In the genomic region with DNA sequence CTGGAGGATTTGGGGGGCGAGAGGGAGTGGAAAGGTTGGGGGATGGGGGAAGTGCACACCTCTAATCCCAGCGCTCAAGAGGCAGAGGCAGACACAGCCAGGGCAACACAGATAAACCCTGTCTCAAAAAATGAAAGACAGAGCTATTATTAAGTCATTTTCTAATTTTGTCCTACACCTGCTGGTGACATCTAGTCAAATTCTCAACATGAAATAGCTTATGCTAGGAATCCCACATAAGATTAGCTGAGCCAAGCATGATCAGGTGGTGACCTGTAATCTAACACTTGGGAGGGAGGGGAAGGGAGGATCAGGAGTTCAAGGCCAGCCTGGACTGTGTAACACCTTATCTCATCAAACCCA, we compare ENCODE assay signal across 8 mouse cellular contexts. TPM values are rescaled to one million over a fixed set of nuclear protein-coding genes. Genes with fewer than 3 reads are reported as not detected.
DNase-seq lines count a peak whose midpoint lies in the region; ATAC-seq and TF ChIP-seq lines count a peak whose summit lies in the region.

No protein-coding gene starts in this region.

- no peak for TF ChIP-seq CTCF in lung, embryonic 14.5 days (IDR thresholded peaks at IDR 0.05; ENCODE audit: low read depth)
- TF ChIP-seq CTCF in heart, postnatal 0 days (IDR thresholded peaks at IDR 0.05; ENCODE audit: low read depth): no peak

- peak overlapping the region; percentile 54 for H3K4me2 ChIP-seq in lung, embryonic 14.5 days
- peak overlapping the region; percentile 51 for H3K4me2 ChIP-seq in heart, postnatal 0 days (ENCODE audit: low read depth, low read length)

- no peak for TF ChIP-seq EP300 in heart, postnatal 0 days (IDR thresholded peaks at IDR 0.05; ENCODE audit: low read depth)

- H3K27ac ChIP-seq in lung, embryonic 14.5 days (ENCODE audit: low read depth): peak overlapping the region; percentile 96
- peak overlapping the region; percentile 97 for H3K27ac ChIP-seq in heart, postnatal 0 days (ENCODE audit: low read depth)

- peaks cover 24% of the 10 kb centered on the region for H3K36me3 ChIP-seq in lung, embryonic 14.5 days (ENCODE audit: insufficient read depth)
- peaks cover 25% of the 10 kb centered on the region for H3K36me3 ChIP-seq in heart, postnatal 0 days (replicated peaks; ENCODE audit: control insufficient read depth, insufficient read depth, low read length)

- H3K27me3 ChIP-seq in lung, embryonic 14.5 days (ENCODE audit: insufficient read depth, low read length): no peaks in the 10 kb centered on the region
- no peaks in the 10 kb centered on the region for H3K27me3 ChIP-seq in heart, postnatal 0 days (ENCODE audit: control insufficient read depth, insufficient read depth, low read length)

- 0 out of 2 replicates have a peak, but pooled peaks have one; percentile 3 for ATAC-seq in lung, embryonic 14.5 days (ENCODE audit: insufficient read depth)
- peak; percentile 45 for ATAC-seq in heart, postnatal 0 days (ENCODE audit: insufficient read depth, low read depth)
- peak; percentile 37 for ATAC-seq in megakaryocyte-erythroid progenitor cell, adult 5-6 weeks (replicated peaks; ENCODE audit: low FRiP score, low TSS enrichment, poor library complexity, severe bottlenecking)
- no peak for ATAC-seq in erythroid progenitor cell, adult 5-6 weeks (replicated peaks; ENCODE audit: low FRiP score, poor library complexity, severe bottlenecking)

- H3K4me3 ChIP-seq in lung, embryonic 14.5 days (ENCODE audit: low read depth, low read length): peak overlapping the region; percentile 99
- peak overlapping the region; percentile 99; the same call in 1 of the 2 replicates for H3K4me3 ChIP-seq in heart, postnatal 0 days (ENCODE audit: low read depth, low read length)

- DNase-seq in lung, embryonic 14.5 days: no peak
- no peak for DNase-seq in lung, postnatal 36 days
- DNase-seq in c-Kit-negative CD71-positive TER-119-positive erythroid progenitor cells, embryonic 14.5 days (ENCODE audit: low read depth, low spot score): peak; percentile 29
- DNase-seq in heart, postnatal 0 days (ENCODE audit: low spot score): peak; percentile 80
- no peak for DNase-seq in left cerebral cortex, postnatal 4 days
- DNase-seq in adrenal gland, postnatal 10 days: no peak

- H3K9me3 ChIP-seq in lung, embryonic 14.5 days (ENCODE audit: low read depth, low read length): no peaks in the 10 kb centered on the region
- H3K9me3 ChIP-seq in heart, postnatal 0 days (replicated peaks; ENCODE audit: control insufficient read depth, low read length): no peaks in the 10 kb centered on the region

- peaks cover 3% of the 10 kb centered on the region for H3K4me1 ChIP-seq in lung, embryonic 14.5 days (ENCODE audit: insufficient read depth)
- H3K4me1 ChIP-seq in heart, postnatal 0 days (ENCODE audit: control insufficient read depth, insufficient read depth): peaks cover 8% of the 10 kb centered on the region

- WGBS in lung, embryonic 14.5 days: 38% methylated on average over 2 of the region's 2 CpGs
- 18% methylated on average over 2 of the region's 2 CpGs for WGBS in heart, postnatal 0 days

- intact Hi-C loops in left cerebral cortex, postnatal 4 days (cut with DNase I): no loop called here

- H3K9ac ChIP-seq in lung, embryonic 14.5 days: peak overlapping the region; percentile 41; the same call in 1 of the 2 replicates
- H3K9ac ChIP-seq in heart, postnatal 0 days (replicated peaks; ENCODE audit: low read depth, low read length): no peak overlapping the region

RNA-seq across cellular contexts. Expression of gene Ccar1, which starts 1.0 kb away (rescaled TPM):
- 145 and 150 TPM in 2 replicates for polyA plus RNA-seq in lung, embryonic 14.5 days (2014; fragmentation: Nextera tagmentation; extraction: Ambion mirVana)
- 59.2 and 96.8 TPM in 2 replicates for total RNA-seq in heart, postnatal 0 days (2014; rRNA removed; ENCODE audit: low replicate concordance)
- 56.9 and 59.0 TPM in 2 replicates for polyA plus RNA-seq in heart, postnatal 0 days (2015; fragmentation: Nextera tagmentation; extraction: Ambion mirVana)
- total RNA-seq in megakaryocyte-erythroid progenitor cell, adult 5-6 weeks (2014; fragmentation: Nextera tagmentation): 139 and 161 TPM in 2 replicates
- 144 and 200 TPM in 2 replicates for total RNA-seq in megakaryocyte-erythroid progenitor cell, adult 5-6 weeks (2017)
- 110 and 114 TPM in 2 replicates for total RNA-seq in erythroid progenitor cell, adult 5-6 weeks (2015; ENCODE audit: low replicate concordance)
- total RNA-seq in erythroid progenitor cell, adult 5-6 weeks (2017; ENCODE audit: low replicate concordance): 126 and 172 TPM in 2 replicates
- total RNA-seq in left cerebral cortex, postnatal 4 days (2021): 10 to 100 TPM; 88.1 to 90.3 TPM
- total RNA-seq in adrenal gland, postnatal 10 days (2021): 10 to 100 TPM; 67.4 to 75.2 TPM

Comparison
In these comparisons a context has a peak if more than half of its experiments do, and no peak if none do; other contexts are left out.
1. DNase-seq: peak in c-Kit-negative CD71-positive TER-119-positive erythroid progenitor cells, embryonic 14.5 days (single experiment) and heart, postnatal 0 days (single experiment); none in lung, embryonic 14.5 days (single experiment), lung, postnatal 36 days (single experiment), left cerebral cortex, postnatal 4 days (single experiment) and adrenal gland, postnatal 10 days (single experiment).